Mouse (Mus musculus) kidney, postnatal 25 days (tissue): ENCODE results near the gene Setdb1.

ENCODE experiments used
- DNase-seq, 2 experiments: peaks; one replicate each; pipeline ENCODE4 v3.0.0; 2021; ENCODE audit warnings: mixed read lengths in 2 of 2

Gene Setdb1

DNA sequence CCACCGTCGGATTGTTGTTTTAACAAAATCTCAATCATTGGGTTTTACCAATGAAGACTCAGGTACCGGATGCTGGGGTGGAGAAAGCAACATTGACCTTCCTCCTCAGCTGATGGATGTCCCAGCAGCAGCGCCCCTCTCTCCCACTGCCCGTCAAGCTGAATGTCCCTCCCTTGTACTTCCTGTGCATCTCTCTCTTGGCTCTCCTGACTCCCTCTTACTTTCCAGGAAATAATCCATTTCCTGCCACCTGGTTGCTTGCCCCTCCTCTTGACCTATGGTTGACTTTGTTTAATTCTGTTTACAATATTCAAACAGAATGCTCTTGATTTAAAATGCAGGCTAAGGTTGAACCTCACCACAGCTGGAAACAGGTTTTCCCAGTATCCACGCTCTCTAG is 66.8 kb downstream of the Setdb1 start:
- DNase-seq = no peak

DNA sequence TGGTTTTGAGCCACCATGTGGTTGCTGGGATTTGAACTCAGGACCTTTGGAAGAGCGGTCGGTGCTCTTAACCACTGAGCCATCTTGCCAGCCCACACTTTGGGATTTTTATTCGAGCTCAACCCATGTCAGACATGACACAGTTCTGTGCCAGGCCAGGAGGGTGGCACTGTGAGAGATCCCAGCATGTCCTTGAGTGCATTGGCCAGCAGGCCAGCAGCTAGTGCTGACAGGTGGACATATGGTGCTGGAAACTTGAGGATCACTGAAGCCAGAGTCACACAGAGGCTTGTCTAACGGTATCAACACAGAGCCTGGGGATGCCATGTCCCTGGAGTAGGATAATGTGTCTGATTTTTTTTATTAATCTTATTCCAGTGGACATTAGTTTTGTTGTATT is 67.6 kb downstream of the Setdb1 start:
- no peak for DNase-seq

DNA sequence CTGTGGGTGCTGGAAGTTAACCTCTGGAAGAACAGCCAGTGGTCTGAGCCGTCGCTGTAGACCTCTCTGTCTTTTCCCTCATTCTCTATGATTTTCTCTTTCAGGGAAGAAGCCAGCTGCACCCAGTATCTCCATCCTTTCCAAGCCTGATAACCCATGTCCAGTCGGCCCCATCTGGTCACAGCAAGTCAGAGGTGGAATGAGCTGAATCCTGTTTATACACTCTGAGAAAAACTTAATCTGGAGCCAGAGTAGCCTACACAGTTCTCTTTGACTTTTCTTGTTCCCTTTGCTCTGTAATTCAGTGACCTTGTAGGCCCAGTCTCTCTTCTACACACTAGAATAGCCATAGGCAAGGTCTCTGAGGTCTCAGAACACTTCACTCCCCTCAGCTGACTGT is 69.5 kb downstream of the Setdb1 start:
- peak; percentile 41 to 64 for DNase-seq

DNA sequence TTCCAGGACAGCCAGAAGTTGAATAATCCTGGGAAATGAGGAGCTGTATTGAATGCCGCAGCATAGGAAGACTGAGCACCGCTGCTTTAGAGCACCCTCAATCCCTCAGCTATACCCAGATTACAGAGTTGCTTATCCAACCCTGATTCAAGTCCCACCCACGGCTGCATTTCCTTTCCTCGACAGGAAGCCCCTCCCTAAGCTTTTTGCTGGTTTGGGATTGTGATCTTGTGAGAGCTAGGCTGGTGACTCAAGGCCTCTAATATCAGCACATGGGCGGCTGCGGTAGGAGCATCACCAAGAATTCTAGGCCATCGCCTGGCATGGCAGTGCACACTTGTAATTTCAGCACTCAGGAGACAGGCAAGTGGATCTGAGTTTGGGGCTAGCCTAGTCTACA is 70.5 kb downstream of the Setdb1 start:
- peak; percentile 36 to 46 for DNase-seq

DNA sequence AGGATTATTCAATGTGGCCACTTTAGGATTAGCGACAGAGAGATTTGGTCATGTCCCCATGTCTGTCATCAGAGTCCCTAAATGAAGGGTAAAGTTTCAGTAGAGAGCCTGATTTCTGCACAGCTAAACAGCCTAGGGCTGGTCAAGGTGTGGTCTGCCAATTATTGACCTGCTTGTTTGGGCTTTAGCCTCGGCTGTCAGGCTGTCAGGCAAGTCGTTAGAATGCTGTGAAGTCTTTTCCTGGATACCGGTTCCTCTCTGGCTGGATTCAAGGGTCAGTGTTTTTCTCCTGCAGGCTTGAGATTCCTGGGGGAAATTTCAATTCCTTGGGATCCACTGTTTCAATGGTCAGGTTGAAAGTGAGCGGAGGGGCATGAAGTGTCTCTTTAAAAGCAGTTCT is 71.0 kb downstream of the Setdb1 start:
- peak; percentile 51 to 71 for DNase-seq

DNA sequence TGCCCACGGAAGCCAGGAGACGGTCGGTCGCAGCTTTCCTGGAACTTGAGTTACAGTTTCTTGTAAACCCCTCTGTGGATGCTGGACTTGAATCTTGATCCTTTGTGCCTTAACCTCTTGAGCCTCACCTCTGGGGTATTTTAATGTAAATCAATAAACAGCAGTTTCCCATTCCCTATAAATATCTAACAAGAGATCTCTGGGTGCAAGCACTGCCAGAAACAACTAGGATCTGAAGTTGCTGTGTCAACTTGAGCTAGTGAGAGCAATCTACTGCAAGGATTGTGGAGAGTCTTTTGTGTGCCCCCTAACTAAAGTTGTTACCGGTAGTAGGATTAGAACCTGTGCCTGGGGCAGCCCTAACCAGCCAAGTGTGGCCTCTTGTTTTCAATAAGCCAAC is 71.6 kb downstream of the Setdb1 start:
- no peak for DNase-seq

DNA sequence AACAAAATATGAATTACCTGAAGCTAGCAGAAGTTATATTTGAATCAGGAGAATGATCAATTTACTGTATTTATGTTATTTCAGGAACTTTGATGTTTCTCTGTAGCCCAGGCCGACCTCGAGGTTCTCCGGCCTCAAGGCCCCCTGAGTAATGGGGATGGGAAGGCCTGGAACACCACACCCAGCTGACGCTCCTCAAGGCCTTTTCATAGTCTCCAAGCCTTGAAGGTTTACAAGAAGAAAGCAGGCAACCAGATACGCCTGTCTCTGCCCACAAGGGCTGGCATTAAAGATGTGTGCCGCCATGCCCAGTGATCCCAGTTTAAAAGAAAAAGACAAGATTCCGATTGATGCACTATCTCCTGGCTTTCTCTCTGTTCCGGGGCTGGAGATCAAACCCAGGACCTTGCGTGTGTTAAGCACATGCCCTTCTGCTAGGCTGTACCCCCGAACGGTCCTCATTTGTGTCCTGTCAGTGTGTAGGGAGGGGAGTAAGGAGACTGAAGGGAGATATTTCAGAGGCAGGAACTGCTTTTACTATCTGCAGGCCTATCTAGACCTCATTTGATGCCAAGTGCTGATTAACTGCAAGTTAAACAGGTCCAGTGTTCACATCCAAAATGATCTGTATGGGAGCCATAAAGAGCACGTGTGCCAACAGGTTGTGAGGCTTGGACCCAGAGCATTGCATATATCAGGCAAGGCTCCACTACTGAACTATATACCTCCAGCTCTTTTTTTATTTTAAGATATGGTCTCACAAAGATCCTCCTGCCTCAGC is 72.3 kb downstream of the Setdb1 start:
- DNase-seq = peak in 1 of 2 experiments; percentile 36

DNA sequence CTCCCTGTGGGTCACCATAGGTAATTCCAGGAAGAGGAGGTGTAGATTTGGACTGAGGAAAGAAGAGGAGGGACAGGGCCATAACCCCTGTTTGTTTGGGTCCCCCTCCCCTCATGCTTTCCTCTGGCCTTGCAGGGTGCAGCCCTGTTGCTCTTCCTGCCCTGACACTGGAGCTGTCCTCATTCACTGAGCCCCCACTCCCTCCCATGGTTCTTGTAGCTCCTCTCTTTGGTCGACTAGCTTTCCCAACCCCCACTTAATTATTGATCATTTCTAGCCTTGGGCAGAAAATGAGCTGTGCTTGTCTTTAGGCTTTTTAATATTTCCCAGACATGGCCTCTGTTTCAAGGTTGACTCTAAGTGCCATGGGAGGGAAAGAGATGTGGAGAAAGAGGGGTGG is 72.9 kb downstream of the Setdb1 start:
- DNase-seq = peak in 1 of 2 experiments; percentile 49

DNA sequence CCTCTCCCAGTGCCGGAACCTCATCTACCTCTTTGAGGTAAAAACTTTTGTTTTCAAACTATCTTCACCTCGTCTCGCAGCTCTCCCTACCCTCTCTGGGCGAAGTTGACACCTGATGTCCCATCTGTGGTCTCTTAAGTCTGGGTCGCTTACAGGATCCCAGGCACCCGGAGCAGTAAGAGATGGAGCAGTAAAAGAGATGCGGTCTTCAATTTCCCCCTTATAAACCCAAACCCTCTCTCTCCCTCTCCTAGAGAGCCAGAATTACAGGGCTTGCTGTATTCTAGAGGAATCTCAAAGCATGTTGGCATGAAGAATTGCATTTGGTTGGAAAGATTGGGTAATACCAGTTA is 73.4 kb downstream of the Setdb1 start:
- DNase-seq = no peak

DNA sequence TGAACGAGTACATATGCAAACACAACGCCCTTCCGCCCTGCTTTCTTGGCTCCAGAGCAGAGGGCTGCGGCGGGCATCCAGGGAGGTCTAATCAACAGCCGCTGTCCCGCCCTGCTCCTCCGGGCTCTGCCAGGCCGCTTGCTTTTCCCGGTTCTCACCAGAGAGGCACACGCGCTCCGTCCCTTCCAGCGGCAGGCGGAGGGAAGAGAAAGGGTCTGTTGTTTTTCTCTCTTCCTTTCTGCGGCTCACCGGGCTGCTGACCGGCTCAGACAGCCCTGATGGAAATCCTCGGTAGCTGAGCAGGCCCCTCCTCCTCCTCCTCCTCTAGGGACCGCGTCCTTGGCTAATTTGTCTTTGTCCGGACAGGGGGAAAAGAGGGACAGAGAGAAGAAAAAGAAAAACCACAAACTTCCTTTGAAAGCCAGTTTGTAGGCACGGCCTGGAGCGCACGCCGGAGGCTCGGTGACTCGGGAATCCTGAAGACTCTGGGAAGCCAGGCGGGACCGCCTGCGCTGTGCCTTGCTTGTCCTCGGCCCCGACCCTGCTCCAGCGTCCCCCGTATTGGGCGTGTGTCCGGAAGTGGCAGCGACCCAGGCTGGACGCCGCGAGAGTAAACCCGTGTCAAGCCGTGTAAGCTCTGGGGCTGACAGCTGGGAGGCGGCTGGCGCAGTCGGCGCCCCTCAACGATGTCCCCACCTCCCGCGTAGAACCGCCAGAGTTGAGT is 74.0 kb downstream of the Setdb1 start:
- peak; percentile 85 to 92 for DNase-seq

DNA sequence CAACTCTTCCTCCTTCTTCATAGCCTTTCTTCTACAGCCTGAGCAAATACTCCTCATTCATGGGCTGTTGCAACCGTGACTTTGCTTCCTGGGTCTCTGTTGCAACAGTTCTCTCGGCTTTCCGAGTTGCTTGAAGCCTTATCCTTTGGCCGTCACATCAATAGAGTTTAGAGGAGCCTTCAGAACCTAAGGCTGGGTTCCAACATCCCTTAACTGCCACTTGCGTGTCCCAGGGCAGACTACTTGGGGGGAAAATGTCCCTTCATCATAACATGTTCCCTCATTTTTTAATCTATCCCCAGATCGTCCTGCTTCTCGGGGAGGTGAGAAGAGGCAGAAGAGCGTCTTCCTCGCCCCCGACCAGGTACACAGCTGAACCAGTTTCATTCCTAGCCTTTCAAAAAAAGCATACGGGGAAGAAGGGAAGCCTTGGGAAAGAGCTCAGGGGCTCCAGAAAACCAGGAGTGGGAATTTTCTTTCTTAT is 74.6 kb downstream of the Setdb1 start:
- peak in 1 of 2 experiments; percentile 60 for DNase-seq

DNA sequence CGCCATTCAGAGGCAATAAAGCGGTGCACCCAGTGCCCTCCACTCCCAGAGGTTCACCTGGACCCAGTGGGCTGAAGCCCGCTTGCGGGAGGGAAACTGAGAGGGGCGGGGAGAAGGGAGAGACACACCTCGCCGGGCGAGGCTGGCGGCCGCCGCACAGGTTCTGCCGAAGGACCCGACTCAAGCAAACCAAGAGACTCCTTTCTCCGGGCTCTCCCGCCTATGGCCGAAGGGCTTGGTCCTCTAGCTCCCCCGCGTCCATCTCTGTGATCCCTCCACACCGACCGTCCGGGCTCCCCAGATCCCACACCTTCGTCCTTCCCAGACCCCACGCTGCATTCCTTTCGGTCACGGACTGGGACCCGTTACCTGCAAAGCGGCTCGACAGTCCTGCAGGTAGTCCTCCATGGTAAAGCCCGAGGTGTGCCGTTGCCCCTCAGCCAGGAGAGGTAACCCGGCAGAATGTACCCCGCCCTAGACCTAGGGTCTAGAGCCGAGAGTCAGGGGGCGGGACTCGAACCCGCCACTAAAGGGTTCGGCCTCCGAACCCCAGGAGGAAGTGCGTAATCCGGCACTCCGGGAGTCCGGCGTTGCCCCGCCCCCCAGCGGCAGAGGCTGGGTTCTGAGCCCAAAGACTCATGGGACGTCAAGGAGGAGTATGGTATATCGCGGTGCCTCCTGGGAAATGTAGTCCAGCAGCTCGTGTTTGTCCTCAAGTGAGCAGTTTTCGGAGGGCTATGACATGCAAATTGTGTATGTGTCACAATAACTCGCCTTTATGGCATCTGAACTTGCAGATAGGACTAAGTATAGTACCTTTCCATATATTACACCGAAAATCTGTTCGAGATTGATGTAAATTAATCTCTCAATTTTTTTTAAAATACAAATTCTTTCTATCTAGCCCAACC is 75.5 kb downstream of the Setdb1 start, which contains the start of the genes Mindy1 and Prune1:
Gene Mindy1, plus strand, starts transcription at position 130 of the 911 bp plus-strand sequence.
Gene Prune1, minus strand, starts transcription at position 861 of the 911 bp plus-strand sequence.
- DNase-seq = peak; percentile 99

DNA sequence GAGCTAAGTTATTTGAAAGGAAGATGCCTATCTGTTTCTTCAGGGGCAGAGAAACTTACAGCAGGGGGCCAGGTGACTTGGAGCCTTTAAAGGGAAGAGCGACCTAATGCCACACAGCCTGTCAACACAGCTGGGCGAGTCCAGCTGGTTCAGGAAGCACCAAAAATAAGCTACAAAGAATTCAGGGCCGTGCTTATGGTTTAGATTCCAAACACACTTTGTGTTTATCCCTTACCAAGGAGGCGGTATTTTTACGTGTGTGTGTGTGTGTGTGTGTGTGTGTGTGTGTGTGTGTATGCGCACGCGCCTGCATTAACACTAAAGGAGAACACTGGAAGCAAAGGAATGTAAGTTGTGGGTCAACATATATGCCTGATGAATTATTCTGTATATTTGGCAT is 76.3 kb downstream of the Setdb1 start:
- DNase-seq = peak; percentile 49 to 60

DNA sequence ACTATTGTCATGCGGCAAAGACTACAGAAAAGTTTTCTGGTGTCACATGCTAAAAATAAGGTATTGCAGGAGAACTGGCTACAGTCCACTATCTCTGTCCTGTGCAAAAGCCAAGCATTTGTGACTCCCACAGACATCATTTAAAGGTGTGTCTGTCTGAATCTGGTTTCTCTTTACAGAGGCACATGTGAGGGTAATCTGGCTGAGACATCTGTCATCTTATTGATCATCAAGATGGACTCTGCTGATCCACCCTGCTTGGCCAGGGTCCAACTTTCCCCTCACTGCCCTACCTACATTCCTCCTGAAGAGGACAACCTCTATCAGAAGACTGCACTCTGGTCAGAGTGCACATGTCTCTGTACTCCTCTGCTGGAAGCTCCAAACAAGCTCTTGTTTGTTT is 79.9 kb downstream of the Setdb1 start:
- peak; percentile 35 to 64 for DNase-seq

DNA sequence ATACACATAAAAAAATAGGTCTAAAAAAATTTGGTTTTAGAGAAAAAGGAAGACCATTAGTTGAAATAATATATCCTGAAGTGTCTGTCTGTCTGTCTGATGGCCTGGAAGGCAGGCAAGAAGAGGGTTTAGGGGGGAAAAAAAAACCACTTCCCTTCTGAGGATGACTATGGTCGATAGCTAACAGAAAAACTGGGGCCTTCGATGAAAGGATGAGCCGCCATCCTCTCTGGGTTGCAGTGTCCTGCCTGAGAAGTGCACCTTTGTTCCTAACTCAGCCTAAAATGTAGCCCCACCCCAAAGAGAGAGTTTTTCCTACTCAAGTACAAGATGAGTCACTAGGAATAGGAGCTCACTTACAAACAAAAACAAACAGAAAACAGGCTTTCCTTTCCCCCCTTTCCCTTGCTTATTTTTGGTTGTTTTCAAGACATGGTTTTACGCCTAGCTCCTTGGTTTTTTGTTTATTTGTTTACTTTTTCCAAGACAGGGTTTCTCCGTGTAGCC is 80.5 kb downstream of the Setdb1 start:
- DNase-seq = no peak

DNA sequence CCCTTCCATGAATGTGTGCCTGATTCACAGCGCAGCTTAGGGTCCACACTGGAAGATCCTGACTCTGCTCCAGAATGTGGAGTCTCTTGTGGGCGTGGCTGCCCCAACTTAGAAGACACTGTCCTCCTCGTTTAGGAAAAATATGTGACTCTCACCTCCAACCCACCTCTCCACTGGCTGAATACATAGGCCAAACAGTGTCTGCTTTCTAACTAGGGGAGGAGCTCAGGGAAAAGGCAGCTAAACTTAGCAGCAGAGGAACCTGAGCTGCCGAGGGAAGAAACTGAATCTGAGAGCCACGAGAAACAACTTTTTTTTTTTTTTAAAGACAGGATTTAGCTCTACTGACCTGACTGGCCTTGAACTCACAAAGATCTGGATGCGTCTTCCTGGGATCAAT is 81.8 kb downstream of the Setdb1 start:
- DNase-seq = no peak

DNA sequence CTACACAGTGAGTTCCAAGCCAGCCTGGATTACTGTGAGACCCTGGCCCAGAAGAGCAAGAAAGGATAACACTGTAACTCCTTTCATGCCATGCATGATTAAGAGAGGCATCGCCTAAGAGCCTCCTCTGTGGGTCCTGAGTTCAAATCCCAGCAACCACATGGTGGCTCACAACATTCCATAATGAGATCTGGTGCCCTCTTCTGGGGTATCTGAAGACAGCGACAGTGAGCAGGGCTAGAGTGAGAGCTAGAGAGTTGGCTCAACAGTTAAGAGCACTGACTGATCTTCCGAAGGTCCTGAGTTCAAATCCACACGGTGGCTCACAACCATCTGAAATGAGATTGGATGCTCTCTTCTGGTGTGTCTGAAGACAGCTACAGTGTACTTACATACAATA is 82.5 kb downstream of the Setdb1 start:
- DNase-seq = peak in 1 of 2 experiments; percentile 28
